Mouse (Mus musculus): ENCODE data around the gene Pik3ap1.
"Not testable (repeated sequence)": the region's sequence is repeated elsewhere in the genome, so short reads cannot be mapped to it uniquely, and the experiment has no call there.

Pik3ap1 gene

GRCm38 (mm10) chr19:41328743-41329142, 56.2 kb downstream of the Pik3ap1 start:
- DNase-seq = no peak

DNA sequence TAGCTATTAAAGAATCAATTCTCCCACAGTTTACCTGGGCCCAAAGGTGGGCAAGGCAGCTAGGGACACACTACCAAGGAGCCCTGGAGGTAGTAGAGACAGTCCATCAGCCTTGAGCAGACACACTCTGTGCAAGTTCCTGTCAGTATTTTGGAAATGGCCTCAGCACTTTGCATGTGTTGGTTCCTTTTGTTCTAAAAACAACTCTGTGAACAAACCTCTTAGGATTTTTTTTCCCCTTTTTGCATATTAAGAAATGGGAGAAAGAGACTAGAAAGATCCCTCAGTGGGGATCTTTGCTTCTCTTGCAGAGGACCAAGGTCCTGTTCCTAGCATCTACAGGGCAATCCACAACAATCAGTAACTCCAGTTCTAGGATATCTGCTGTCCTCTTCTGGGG, 61.1 kb downstream of the Pik3ap1 start:
- no peak for DNase-seq

GRCm38 (mm10) chr19:41323125-41323524, 61.8 kb downstream of the Pik3ap1 start:
- DNase-seq = no peak

GRCm38 (mm10) chr19:41321149-41321548, 63.8 kb downstream of the Pik3ap1 start:
- no peak for DNase-seq

DNA sequence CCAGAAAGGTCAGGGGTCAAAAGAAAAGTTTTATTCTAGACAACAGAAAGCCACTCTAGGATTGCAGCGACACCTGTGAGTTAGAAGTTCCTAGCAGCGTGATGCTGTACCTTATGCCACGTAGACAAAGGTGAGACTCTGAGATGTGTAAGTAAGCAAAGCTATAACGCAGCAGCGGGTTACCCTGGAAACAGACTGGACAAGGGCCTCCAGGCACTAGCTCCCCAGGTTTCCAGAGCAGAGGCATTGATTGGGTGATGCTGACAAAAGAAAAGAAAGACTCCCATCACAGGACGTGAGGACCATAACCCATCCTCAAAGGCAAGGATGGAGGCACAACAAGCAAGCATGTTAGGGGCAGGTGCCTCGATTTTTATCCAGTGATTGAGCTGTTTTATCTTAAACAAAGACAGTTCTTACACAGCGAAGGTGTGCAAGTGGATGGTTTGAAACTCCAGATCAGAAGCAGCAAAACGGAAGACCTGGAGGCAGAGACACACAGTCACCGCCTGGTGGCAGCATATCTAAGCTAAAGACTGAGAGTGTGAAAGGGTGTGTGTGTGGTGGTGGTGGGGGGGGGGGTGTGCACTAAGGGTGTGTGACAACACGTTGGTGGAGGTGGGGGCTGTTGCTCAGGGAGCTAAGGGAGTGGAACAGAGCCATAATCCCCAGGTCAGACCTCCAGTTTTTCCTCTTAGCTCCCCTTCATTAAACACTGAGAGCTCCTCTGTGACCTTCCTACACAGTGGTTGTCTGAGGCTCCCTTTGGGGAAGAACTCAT, 67.4 kb downstream of the Pik3ap1 start:
- DNase-seq = peak; percentile 49

- DNase-seq = no peak
Measured at GRCm38 (mm10) chr19:41314696-41315095, 70.2 kb downstream of the Pik3ap1 start.

DNA sequence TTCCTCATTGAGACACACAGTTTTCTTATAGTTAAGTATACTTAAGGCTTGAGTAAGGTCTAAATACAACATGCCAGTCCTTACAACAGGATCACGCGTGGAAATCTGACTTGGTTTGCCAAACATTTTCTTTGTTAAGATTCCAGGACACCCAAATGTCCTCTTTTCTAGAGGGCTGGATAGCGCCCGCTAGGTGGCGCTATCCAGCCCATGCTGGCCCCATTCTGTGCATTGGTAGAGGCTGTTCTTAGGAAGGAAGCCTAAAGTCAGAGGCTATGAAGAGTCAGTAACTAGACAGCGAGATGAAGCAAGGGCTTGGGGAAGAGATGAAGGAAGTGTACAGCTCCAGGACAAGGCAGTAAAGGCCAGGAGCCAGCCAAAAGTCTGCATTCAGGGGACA, 71.2 kb downstream of the Pik3ap1 start:
- no peak for DNase-seq

GRCm38 (mm10) chr19:41312587-41312986, 72.3 kb downstream of the Pik3ap1 start:
- DNase-seq = not testable (repeated sequence)

DNA sequence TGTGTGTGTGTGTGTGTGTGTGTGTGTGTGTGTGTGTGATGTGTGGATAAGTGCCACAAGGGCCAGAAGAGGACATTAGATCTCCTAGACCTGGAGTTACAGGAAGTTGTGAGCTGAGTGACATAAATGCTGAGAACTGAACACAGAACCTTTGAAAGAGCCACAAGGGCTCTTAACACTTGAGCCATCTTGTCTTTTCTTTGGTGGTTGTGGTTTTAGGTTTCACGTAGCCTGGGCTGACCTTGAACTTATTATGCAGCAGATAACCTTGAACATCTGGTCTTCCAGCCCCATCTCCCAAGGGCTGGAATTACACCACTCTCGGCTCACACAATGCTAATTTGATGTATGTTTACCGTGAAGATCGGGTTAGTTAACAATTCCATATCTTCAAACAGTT, 72.9 kb downstream of the Pik3ap1 start:
- no peak for DNase-seq

DNA sequence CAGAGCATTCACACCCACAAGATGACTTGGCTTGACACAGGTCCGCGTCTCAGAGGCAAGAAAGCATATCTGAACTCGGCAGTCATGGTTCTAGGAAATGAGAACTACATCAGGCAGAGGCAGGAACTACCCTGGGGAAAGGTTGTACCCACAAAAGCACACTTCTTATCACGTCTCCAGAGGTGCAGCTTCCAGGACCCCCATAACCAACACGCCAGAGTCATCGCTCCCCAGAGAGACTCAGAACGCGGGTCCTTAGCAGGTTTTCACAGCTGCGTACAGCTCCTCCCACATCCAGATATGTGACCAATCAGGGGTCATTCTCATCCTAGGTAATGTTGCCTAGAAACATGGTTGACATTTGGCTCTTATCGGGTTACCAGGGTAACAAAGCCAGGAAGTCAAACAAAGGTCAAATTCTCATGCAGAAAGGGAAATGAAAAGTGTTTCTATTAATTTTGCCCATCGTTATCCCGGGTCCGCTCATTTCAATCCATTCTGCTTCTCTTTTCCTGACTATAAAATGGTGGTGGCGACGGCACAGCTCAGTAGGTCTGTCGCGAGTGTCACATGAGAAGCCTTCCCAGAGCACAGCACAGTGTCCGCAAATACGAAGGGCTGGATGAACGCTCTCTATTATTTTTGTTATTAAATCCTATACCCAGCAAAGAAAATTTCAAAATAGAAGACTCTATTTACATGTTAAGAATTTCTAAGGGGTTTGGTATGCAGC, 73.8 kb downstream of the Pik3ap1 start:
- no peak for DNase-seq

DNA sequence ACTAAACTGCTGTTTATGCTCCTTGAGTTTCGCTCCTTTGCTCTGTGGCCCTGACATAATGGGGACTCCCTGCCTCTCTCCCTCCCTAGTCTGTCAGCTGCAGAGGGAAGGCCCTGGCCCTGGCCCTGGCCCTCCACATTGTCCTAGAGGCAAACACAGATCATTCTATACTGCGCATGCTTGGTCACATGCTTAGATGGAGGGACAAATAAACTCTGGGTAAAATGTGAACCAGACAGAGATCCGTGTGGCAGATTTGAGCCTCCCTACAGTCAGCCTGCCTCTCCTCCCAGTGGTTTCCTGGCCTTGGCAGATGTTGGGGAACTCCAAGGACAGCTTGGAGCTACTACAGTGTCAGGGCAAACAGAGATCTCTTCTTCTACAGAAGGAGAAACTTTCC, 81.0 kb downstream of the Pik3ap1 start:
- DNase-seq = no peak

DNA sequence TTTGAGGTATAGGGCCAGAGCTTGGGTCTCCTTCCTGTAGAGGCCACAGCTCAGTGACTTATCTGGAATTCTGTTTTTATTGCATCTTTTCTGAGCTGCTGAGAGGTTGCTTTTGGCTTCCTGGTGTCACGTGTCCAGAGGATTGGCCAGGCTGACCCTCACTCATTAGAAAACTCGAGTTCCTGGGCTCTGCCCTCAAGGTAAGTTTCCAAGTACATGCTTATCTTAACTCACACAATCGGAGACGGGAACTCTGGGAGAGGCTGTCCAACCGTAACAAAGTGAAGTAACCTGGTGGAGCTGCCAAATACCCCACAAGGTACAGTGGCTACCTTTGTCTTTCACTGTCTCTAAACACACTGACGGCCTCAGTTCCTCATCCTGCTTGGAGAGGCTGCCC, 81.5 kb downstream of the Pik3ap1 start:
- DNase-seq = no peak

- no peak for DNase-seq
Measured at GRCm38 (mm10) chr19:41301856-41302255, 83.0 kb downstream of the Pik3ap1 start.

DNA sequence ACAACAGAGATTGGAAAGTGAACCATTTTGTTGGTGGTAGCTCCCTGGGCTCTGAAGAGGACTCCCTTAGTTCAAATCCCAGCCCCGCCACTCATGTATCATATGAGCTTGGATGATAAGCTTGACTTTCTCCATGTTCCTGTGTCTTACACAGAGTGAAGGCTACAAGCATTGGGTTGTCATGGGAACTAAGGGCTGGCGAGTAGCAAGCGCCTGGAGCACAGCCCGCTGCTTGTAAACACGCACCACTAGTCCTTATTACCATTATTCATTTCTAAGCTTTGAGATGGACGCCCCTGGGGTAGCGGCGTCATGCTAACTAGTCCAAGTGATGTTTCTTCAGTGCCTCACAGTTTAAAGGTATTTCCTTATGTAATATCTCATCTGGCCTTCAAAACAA, 85.5 kb downstream of the Pik3ap1 start:
- no peak for DNase-seq

DNA sequence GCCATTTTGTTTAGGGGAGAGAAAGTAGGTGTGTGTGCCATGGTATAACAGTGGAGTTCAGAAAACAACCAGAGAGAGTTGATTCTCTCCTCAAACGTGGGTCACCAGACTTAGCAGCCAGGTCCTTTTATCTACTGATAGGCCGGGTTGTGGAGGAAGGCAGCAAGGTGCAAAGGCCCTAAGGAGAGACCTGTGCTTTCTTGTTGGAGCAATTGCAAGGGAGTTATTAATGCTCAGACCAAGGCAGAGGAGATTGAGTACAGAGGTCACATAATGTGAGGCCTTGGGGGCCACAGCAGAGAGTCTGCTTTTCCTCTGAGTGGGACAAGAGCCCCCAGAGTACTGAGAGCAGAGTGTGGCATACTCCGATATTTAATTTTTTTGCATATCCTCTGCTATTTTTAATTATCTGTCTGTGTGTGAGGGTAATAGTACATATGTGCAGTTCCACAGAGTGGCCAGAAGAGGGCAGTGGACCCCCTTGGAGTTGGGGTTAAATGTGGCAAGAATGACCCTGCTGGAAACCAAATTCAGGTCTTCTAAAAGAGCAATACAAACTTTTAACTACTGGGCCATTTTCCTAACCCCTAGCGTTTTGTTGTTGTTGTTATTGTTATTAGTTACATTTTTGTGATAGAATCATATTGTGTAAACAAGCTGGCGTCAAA, 93.8 kb downstream of the Pik3ap1 start:
- DNase-seq = no peak

DNA sequence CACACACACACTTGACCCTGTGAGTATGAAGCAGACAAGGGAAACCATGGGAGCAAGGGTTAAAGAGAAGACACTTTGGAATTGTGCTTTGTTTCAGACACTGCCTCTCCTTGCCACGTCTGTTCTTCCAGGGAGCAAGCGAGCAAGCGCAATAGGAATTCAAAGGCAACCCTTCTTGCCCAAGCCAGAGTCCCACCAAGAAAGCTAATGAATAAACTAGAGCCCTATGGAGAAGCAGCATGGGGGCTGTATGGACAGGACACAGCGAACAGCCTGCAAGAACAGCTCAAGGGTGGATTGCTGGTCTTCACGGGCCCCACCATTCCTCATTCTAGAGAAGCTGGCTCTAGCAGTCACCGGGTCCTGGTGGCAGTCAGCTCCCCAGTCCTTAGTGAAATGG, 96.3 kb downstream of the Pik3ap1 start:
- DNase-seq = no peak

GRCm38 (mm10) chr19:41287224-41287623, 97.7 kb downstream of the Pik3ap1 start:
- no peak for DNase-seq

GRCm38 (mm10) chr19:41284515-41284914, 100.4 kb downstream of the Pik3ap1 start:
- no peak for DNase-seq

GRCm38 (mm10) chr19:41282718-41283117, 102.2 kb downstream of the Pik3ap1 start:
- DNase-seq = no peak

DNA sequence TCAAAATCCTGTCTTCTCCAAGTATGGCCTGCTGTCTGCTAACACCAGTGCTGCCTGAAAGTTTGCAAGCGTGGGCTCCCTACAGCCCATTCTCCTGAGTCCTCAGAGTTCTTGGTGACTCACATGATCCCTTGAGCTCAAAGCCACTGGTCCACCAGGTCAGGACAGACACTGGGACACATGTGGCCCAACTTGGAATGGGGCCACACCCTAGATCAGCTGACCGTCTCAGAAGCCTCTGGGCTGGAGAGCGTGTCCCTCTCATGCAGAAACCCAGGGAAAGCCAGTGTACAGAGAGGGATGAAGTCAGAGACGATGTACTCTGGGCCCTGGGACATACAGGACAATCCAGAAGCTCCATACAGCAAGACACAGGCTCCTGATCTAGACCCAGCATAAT, 102.7 kb downstream of the Pik3ap1 start:
- no peak for DNase-seq

DNA sequence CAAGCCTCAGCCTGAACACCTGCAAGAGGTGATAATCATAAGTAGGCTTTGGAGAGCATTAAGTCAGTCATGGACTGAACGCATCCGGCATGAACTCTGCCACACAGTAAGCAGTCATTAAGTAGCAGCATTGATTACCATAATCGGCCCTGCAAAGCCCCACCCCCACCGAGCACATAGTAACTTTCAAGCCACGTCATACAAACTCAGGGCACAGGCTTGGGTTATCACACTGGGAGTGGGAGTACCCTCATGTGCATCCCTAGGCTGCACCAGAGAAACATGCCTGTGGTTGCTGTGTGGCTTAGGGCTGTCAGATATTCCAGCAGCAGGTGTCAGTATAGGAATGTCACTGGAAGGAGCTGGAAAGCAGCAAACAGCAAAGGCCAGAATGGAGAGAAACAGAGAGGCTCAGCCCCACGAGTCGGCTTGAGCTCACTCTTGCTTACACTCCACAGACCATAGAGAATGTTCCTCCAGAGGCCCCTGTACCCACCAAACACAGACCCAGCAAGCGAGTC, 105.1 kb downstream of the Pik3ap1 start:
- DNase-seq = no peak

- DNase-seq = no peak
Measured at GRCm38 (mm10) chr19:41278606-41279005, 106.3 kb downstream of the Pik3ap1 start.

- DNase-seq = no peak
Measured at GRCm38 (mm10) chr19:41275588-41275987, 109.3 kb downstream of the Pik3ap1 start.

DNA sequence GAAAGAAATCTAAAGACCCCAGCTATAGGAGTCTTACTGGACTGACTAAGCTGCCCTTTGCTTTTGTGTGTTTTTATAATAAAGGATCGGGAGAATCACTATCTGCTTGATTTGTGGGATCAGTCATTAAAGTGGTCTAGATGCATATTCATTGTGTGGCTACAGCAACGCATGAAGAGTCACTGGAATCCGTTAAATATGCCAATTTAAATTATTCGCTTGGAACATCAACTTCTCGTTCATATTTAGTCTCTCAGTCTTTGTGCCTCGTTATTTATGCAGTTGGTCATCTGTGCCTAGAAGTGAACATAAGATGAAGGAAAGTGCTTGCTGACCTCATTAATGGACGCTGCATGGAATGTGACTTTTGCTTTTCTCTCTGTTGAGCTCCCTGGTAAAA, 114.0 kb downstream of the Pik3ap1 start:
- DNase-seq = no peak

Data from right cerebral cortex, postnatal 25 days (tissue).